Mouse (Mus musculus) yolk sac, embryonic 10.5 days (tissue): Measurements from ENCODE around the gene Nek8.

ENCODE experiments used
- DNase-seq: peaks from one replicate; pipeline ENCODE4 v3.0.0-alpha.2; 2017; ENCODE audit warnings: low spot score

Nek8 gene

GRCm38 (mm10) chr11:78182961-78183844 lies 6.7 kb upstream of the Nek8 start, which contains the start of gene Rpl23a:
Rpl23a (minus strand) TSS chr11:78183584.
- peak; percentile 93 for DNase-seq

DNA sequence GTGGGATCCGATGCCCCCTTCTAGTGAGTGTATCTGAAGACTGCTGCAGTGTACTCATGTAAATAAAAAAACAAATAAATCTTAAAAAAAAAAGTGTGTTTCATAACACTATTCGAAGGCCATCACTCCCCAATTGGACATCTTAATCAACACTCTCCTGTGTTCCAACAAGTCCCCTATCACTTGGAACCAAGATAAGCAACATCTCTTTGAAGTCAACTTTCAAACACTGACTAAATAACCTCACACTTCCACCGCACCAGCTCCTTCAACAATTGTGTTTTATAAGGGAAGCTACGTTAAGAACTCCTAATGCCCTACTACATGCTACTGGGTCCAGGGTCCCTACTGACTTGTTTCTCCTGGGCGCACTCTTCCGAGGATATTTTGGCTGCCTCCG lies 6.0 kb upstream of the Nek8 start:
- DNase-seq = no peak

DNA sequence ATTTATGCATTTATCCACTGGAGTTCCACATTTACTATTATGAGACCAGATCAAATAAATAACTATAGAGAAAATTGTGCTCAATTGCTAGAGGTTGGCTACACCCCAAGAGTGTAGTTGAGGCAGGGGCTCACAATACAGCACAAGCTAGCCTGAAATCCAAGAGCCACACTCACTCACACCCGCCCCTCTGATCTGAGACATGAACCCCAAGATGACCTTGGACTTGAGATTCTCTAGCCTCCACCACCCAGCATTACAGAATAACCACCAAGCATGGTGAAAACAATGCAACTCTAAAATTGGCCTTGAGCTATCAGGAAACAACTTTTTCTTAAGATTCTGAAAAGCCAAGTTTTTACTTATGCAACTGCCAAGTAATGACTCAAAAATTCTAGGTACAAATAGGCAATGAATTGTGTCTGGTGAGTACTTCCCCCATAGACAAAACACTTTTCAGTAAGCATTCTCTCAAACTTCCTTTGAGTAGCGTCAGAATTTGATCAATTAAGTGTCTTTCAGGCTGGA lies 5.4 kb upstream of the Nek8 start:
- no peak for DNase-seq

GRCm38 (mm10) chr11:78180081-78180761 lies 3.7 kb upstream of the Nek8 start:
- DNase-seq = no peak

GRCm38 (mm10) chr11:78179438-78179999 lies 3.0 kb upstream of the Nek8 start:
- peak; percentile 78 for DNase-seq

DNA sequence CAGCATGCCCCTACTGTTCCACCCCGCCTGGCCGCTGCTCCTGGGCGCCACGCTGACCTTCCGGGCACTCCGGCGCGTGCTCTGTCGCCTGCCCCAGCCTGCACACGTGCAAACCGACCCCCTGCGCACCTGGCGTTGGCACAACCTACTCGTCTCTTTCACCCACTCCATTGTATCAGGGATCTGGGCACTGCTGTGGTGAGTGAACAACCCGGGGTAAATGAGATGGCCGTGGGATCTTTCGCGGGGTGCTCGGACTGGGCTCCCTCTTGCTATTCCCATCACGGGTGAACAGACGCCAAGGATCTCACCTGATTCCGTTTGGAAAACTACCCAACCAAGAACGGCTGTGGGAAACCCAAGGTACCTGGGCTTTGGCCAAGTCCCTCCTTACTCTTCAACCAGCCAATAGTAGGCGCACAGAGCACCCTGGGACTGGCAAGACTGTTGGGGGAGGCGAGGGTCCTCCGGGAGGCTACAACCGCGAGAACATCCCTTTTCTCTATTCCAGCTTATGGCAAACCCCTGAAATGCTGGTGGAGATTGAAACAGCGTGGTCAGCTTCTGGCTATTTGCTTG lies 2.5 kb upstream of the Nek8 start:
- peak; percentile 82 for DNase-seq

GRCm38 (mm10) chr11:78177903-78178858 lies 1.7 kb upstream of the Nek8 start:
- peak; percentile 97 for DNase-seq

GRCm38 (mm10) chr11:78177437-78177836 lies 962 bp upstream of the Nek8 start:
- peak; percentile 91 for DNase-seq

- peak; percentile 41 for DNase-seq
Observed at GRCm38 (mm10) chr11:78176905-78177331, 443 bp upstream of the Nek8 start.

- no peak for DNase-seq
Observed at GRCm38 (mm10) chr11:78175771-78176401, 589 bp downstream of the Nek8 start.

DNA sequence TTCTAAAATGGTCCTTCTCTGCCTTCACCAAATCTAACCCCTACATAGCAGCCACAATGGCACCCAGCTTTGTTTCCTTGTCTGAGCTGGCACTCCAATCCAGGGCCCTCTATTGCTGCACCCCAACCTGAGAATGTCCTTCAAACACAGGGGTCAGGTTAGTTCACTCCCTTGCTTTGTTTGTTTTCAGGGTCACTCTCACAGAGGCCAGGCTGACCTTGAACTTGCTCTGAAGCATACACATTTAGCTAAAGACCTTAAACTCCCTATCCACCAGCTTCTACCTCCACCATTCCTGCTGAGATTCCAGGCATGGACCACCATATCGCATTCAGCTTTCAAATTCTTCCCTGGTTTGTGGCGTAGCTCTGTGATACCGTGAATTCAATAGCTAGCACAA lies 2.0 kb downstream of the Nek8 start:
- no peak for DNase-seq

GRCm38 (mm10) chr11:78172748-78173383 lies 3.6 kb downstream of the Nek8 start:
- no peak for DNase-seq

DNA sequence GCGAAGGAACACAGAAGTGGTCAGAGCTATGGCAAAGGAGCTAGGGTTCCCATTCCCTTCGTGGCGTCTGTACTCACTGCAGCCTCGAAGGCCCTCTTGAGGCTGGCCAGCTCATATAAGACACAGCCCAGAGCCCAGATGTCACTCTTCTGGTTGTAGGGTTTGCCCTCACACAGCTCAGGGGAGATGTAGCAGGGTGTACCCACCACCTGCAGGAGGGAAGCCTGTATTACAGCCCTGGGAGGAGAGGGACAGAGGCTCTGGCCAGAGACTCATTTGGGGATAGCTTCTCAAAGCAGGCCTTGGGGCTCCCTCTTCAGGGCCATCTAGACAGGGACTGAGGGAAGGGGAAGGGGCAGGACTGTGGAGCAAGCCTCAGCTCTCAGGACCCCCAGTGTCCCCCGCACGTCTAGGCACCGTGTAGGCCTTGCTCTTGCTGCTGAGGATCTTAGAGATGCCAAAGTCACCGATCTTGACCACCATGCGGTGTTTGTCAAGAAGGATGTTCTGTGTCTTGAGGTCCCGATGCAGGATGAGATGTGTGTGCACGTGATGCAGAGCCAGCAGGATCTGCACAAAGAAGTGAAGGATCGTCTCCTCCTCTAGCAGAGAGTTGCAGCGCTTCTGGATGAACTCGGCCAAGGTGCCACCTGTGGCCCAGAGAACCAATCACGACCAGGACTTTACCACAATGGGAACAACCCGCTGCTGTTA lies 4.3 kb downstream of the Nek8 start:
- DNase-seq = no peak

- no peak for DNase-seq
Observed at GRCm38 (mm10) chr11:78171328-78171727, 5.1 kb downstream of the Nek8 start.

- DNase-seq = no peak
Observed at GRCm38 (mm10) chr11:78170306-78170705, 6.2 kb downstream of the Nek8 start.

- DNase-seq = no peak
Observed at GRCm38 (mm10) chr11:78168541-78169468, 7.7 kb downstream of the Nek8 start.

DNA sequence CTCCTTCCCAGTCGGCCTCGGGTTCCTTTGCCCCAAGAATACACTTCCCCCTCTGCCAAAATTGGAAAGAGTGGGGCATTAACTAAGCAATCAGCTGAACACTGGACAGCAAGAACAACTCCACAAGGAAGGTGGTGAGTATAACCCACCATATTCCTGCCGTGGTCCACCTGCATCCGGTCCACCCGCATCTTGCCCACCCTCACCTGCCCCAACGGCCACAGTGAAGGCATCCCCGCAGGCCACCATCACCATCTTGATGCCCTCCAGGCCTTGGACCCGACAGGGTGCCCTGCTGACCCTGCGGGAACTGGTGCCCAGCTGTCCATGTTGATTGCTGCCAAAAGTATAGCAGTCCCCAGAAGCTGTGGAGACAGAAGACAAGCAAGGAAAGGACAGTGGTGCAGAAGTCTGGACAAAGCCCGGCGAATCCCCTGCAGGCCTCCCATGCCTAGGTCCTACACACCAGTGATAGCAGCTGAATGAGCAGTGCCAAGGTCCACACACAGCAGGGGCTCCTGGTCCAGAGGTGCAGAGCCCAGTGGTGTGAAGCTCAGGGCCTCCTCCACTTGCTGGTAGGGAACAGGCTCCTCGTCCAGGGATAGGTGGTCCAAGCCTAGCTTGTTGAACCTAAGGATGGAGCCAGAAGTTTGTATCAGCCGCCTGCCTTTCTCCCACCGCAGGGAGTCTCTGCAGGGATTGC lies 9.1 kb downstream of the Nek8 start:
- no peak for DNase-seq

GRCm38 (mm10) chr11:78166640-78167039 lies 9.8 kb downstream of the Nek8 start:
- no peak for DNase-seq
